Mouse (Mus musculus): ENCODE results near the gene 4933402D24Rik. TPM values are rescaled to one million over a fixed set of nuclear protein-coding genes. Genes with fewer than 3 reads are reported as not detected.

Gene 4933402D24Rik
- polyA plus RNA-seq, 1 experiment from 2014 or later: not detected

DNA sequence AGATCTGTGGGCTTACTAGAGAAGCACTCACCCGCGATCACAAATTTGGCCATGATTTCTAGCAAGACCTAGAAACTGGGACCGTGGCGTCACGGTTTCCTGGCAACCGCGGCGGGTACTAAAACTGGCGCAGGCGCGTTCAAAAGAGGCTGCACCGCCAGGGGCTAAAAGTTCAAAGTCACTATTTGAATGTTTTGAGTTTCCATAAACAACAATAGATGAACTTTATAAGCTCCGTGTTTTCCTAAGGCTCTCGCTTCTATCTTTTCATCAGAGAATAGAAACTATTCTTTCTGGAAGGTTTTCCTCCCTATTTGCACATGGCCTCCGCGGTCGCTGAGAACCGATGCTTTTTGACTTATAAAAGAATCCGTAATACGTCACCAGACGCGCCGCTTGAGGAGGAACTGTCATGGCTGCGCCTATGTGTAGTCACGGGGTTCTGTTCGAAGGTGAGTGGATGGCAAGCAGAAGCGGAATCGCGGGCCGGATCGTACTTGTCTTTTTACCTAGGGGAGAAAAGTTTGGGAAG is 38.8 kb downstream of the 4933402D24Rik start, which contains the start of the genes Mdh1b and Fastkd2:
TSS of gene Mdh1b (minus strand) at position 79 of the 532 bp plus-strand sequence.
TSS of gene Fastkd2 (plus strand) at position 375 of the 532 bp plus-strand sequence.
- H3K4me3 ChIP-seq: peak within 1 kb of the TSS; percentile 59
- peak within 1 kb of the TSS; percentile 47 for H3K9ac ChIP-seq
- peaks cover 17% of the 10 kb centered on the region for H3K4me1 ChIP-seq
- peak within 1 kb of the TSS; percentile 62 for H3K4me2 ChIP-seq
- H3K36me3 ChIP-seq: no peaks in the 10 kb centered on the region
- H3K9me3 ChIP-seq: no peaks in the 10 kb centered on the region
- under 1% methylated on average over 31 of the region's 31 CpGs for WGBS
- ATAC-seq (ENCODE audit: borderline replicate concordance, extremely low read depth, low FRiP score, low TSS enrichment): peak; percentile 94
- no peaks in the 10 kb centered on the region for H3K27me3 ChIP-seq
- H3K27ac ChIP-seq: no peak within 1 kb of the TSS

DNA sequence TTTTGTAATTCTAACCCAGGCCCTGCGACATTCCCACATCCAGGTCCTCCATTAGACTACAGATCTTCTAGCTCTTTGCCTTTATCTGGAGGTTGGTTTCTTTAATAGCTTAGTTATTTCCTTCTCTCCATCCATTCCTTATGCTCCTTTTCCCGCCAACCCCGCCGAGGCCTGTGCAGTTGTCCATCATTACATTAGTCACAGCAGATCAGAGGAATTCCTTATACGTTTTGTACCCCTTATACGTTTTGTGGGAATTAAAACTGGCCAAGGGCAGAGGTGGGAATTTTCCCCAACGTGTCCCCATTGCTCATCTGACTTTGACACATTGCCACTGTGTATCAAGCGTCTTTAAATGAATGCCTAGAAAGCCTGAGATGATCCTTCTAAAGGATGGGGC is 39.3 kb downstream of the 4933402D24Rik start:
- ATAC-seq (ENCODE audit: borderline replicate concordance, extremely low read depth, low FRiP score, low TSS enrichment): peak; percentile 36; the same call in 1 of the 2 replicates

DNA sequence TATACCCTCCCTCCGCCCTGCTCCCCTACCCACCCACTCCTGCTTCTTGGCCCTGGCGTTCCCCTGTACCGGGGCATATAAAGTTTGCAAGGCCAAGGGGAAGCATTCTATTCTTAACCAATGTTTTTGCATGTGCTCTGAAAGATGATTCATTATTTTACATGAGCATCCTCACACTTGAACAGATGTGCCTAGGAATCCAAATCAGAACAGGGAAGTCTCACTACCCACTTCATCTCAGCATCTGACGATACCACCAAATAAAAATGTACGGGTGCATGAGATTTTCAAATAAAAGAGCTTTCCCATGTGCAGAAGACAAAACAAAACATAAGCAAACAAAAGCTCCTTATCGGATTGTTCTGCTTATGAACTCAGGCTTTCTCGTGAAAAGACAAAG is 48.9 kb downstream of the 4933402D24Rik start:
- Histone ChIP-seq H3K4me1 (no peaks in the 10 kb centered on the region), H3K9me3 (no peaks in the 10 kb centered on the region), H3K27ac (no peak overlapping the region), H3K4me3 (no peak overlapping the region), H3K9ac (no peak overlapping the region), H3K27me3 (no peaks in the 10 kb centered on the region), H3K36me3 (no peaks in the 10 kb centered on the region), H3K4me2 (no peak overlapping the region)
- no peak for ATAC-seq (ENCODE audit: borderline replicate concordance, extremely low read depth, low FRiP score, low TSS enrichment)
- WGBS: 78% methylated on average over 7 of the region's 7 CpGs

More for the DNA sequence above, 39.3 kb downstream of the 4933402D24Rik start:
- peaks cover 17% of the 10 kb centered on the region for H3K4me1 ChIP-seq
- no peaks in the 10 kb centered on the region for H3K27me3 ChIP-seq
- peak overlapping the region; percentile 57 for H3K4me2 ChIP-seq
- H3K36me3 ChIP-seq: no peaks in the 10 kb centered on the region
- WGBS: 44% methylated on average over 8 of the region's 8 CpGs
- no peaks in the 10 kb centered on the region for H3K9me3 ChIP-seq
- H3K4me3 ChIP-seq: peak overlapping the region; percentile 59
- 0 out of 2 replicates have a peak overlapping the region, but pooled peaks have one; percentile 47 for H3K9ac ChIP-seq
- H3K27ac ChIP-seq: no peak overlapping the region

GRCm38 (mm10) chr1:63708876-63709275 is 60.2 kb downstream of the 4933402D24Rik start:
- Histone ChIP-seq H3K4me3 (no peak overlapping the region), H3K4me1 (no peaks in the 10 kb centered on the region; the same call in 1 of the 2 replicates), H3K4me2 (no peak overlapping the region), H3K27me3 (no peaks in the 10 kb centered on the region), H3K9me3 (no peaks in the 10 kb centered on the region), H3K36me3 (no peaks in the 10 kb centered on the region), H3K9ac (no peak overlapping the region), H3K27ac (no peak overlapping the region)
- WGBS: 70% methylated on average over 3 of the region's 3 CpGs
- no peak for ATAC-seq (ENCODE audit: borderline replicate concordance, extremely low read depth, low FRiP score, low TSS enrichment)

- H3K4me2 ChIP-seq: no peak overlapping the region
These were observed 63.3 kb downstream of the 4933402D24Rik start for GRCm38 (mm10) chr1:63705733-63706132.

More at GRCm38 (mm10) chr1:63705733-63706132, 63.3 kb downstream of the 4933402D24Rik start:
- no peaks in the 10 kb centered on the region for H3K9me3 ChIP-seq
- H3K27me3 ChIP-seq: no peaks in the 10 kb centered on the region
- no peak overlapping the region; the same call in 1 of the 2 replicates for H3K27ac ChIP-seq
- H3K4me3 ChIP-seq: no peak overlapping the region
- H3K9ac ChIP-seq: no peak overlapping the region
- 49% methylated on average over 5 of the region's 5 CpGs for WGBS
- no peaks in the 10 kb centered on the region; the same call in 1 of the 2 replicates for H3K4me1 ChIP-seq
- no peak; the same call in 1 of the 2 replicates for ATAC-seq (ENCODE audit: borderline replicate concordance, extremely low read depth, low FRiP score, low TSS enrichment)
- H3K36me3 ChIP-seq: no peaks in the 10 kb centered on the region

Other genes with a start within 250 kb of the 4933402D24Rik start
- not detected in 2 replicates for gene Gm39653, start 153.3 kb downstream of the 4933402D24Rik start, polyA plus RNA-seq (2015; fragmentation: Nextera tagmentation; extraction: Ambion mirVana)
- gene Dytn, start 82.3 kb downstream of the 4933402D24Rik start, polyA plus RNA-seq (2015; fragmentation: Nextera tagmentation; extraction: Ambion mirVana): not detected in 2 replicates
- 0.42 and 0.77 TPM in 2 replicates for gene Mdh1b, start 38.9 kb downstream of the 4933402D24Rik start, polyA plus RNA-seq (2015; fragmentation: Nextera tagmentation; extraction: Ambion mirVana)
- 50.0 and 56.4 TPM in 2 replicates for gene Fastkd2, start 38.7 kb downstream of the 4933402D24Rik start, polyA plus RNA-seq (2015; fragmentation: Nextera tagmentation; extraction: Ambion mirVana)